Mouse (Mus musculus) midbrain, embryonic 15.5 days (tissue): Measurements from ENCODE around the gene Aplnr. TPM values are rescaled to one million over a fixed set of nuclear protein-coding genes. Genes with fewer than 3 reads are reported as not detected.

Experiments used
- ATAC-seq: fragments of 200-750 bp; cut with Nextera tagmentation; replicated peaks from 2 replicates; pipeline ENCODE4 v1.8.0; 2017; ENCODE audit warnings: moderate TSS enrichment
- H3K27ac ChIP-seq: fragments of 300-500 bp; sonication (generic); 2 replicates; pipeline ENCODE4 v1.5.1; 2015; ENCODE audit warnings: mild to moderate bottlenecking, inconsistent platforms
- H3K27me3 ChIP-seq: fragments of 300-500 bp; sonication (generic); replicated peaks from 2 replicates; pipeline ENCODE4 v1.6.1; 2015; ENCODE audit warnings: inconsistent platforms
- H3K36me3 ChIP-seq: fragments of 300-500 bp; sonication (generic); replicated peaks from 2 replicates; pipeline ENCODE4 v1.6.1; 2015; ENCODE audit warnings: inconsistent platforms
- H3K4me1 ChIP-seq: fragments of 300-500 bp; sonication (generic); 2 replicates; pipeline ENCODE4 v1.6.1; 2015; ENCODE audit warnings: inconsistent platforms
- H3K4me2 ChIP-seq: fragments of 300-500 bp; sonication (generic); 2 replicates; pipeline ENCODE4 v1.6.1; 2015; ENCODE audit warnings: inconsistent platforms, mild to moderate bottlenecking, moderate library complexity
- H3K4me3 ChIP-seq: fragments of 300-500 bp; sonication (generic); 2 replicates; pipeline ENCODE4 v1.5.1; 2015; ENCODE audit warnings: mild to moderate bottlenecking, inconsistent platforms
- H3K9ac ChIP-seq: fragments of 300-500 bp; sonication (generic); 2 replicates; pipeline ENCODE4 v1.6.1; 2015; ENCODE audit warnings: mild to moderate bottlenecking, inconsistent platforms
- H3K9me3 ChIP-seq: fragments of 300-500 bp; sonication (generic); 2 replicates; pipeline ENCODE4 v1.6.1; 2016; ENCODE audit warnings: inconsistent platforms
- WGBS: fragments of 180-500 bp; shearing (Covaris S2); methylation state at CpG from one replicate; pipeline ENCODE4 v1.1.7; 2015; ENCODE audit warnings: mixed read lengths; 5-methylcytosine and 5-hydroxymethylcytosine counted together
- polyA plus RNA-seq: library from polyadenylated mRNA; unstranded; fragments of >200 nt; fragmentation: Nextera tagmentation; extraction: Ambion mirVana; gene quantifications from 2 replicates; pipeline ENCODE4 v1.2.1, GENCODE M21; 2015

Aplnr gene
- polyA plus RNA-seq, 1 experiment from 2014 or later: 30.6 TPM

GRCm38 (mm10) chr2:85110288-85110875 is 25.6 kb upstream of the Aplnr start:
- no peaks in the 10 kb centered on the region for H3K4me1 ChIP-seq
- H3K4me3 ChIP-seq: no peak overlapping the region
- 78% methylated on average over 9 of the region's 9 CpGs for WGBS
- H3K27ac ChIP-seq: no peak overlapping the region
- no peaks in the 10 kb centered on the region for H3K27me3 ChIP-seq
- no peak overlapping the region for H3K9ac ChIP-seq
- H3K36me3 ChIP-seq: no peaks in the 10 kb centered on the region
- no peak overlapping the region for H3K4me2 ChIP-seq
- 0 out of 2 replicates have a peak, but pooled peaks have one; percentile 62 for ATAC-seq
- H3K9me3 ChIP-seq: no peaks in the 10 kb centered on the region

GRCm38 (mm10) chr2:85123187-85123868 is 12.7 kb upstream of the Aplnr start:
- H3K27ac ChIP-seq: no peak overlapping the region
- 30% methylated on average over 5 of the region's 5 CpGs for WGBS
- H3K4me3 ChIP-seq: no peak overlapping the region

GRCm38 (mm10) chr2:85123869-85124535 is 12.0 kb upstream of the Aplnr start:
- Histone ChIP-seq H3K9ac (no peak overlapping the region), H3K4me3 (no peak overlapping the region), H3K36me3 (no peaks in the 10 kb centered on the region), H3K27me3 (no peaks in the 10 kb centered on the region), H3K4me1 (no peaks in the 10 kb centered on the region), H3K27ac (no peak overlapping the region), H3K4me2 (no peak overlapping the region), H3K9me3 (no peaks in the 10 kb centered on the region)
- peak; percentile 95 for ATAC-seq
- 40% methylated on average over 1 of the region's 1 CpGs for WGBS

More at GRCm38 (mm10) chr2:85123187-85123868, 12.7 kb upstream of the Aplnr start:
- H3K36me3 ChIP-seq: no peaks in the 10 kb centered on the region
- H3K9me3 ChIP-seq: no peaks in the 10 kb centered on the region
- H3K4me2 ChIP-seq: no peak overlapping the region
- H3K9ac ChIP-seq: no peak overlapping the region
- ATAC-seq: peak; percentile 88
- H3K4me1 ChIP-seq: no peaks in the 10 kb centered on the region
- no peaks in the 10 kb centered on the region for H3K27me3 ChIP-seq

DNA sequence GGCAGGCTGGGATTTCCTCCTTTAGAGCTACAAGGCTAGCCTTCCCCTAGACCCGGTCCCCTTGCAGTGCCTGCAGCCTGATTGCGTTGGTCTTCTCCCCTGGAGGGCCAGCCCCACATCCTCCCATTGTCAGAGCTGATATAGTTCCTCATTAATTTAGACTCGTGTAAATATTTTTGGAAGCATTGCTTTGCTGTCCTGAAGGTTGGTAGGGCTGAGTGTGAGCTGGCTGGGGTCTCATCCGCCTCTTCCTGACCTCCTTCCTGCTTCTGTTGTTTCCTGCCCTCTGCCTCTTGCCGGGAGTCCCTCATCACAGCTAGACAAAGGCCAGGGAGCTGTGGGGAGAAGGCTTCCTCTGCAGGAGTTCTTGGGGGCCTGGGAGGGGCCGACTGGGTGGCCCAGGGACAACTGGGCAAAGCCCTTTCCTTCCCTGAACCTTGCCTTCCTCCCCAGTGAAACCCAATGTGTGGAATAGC is 6.5 kb upstream of the Aplnr start:
- no peaks in the 10 kb centered on the region for H3K27me3 ChIP-seq
- no peaks in the 10 kb centered on the region for H3K36me3 ChIP-seq
- H3K4me1 ChIP-seq: no peaks in the 10 kb centered on the region
- H3K9ac ChIP-seq: no peak overlapping the region
- WGBS: 56% methylated on average over 6 of the region's 6 CpGs
- no peak overlapping the region for H3K4me3 ChIP-seq
- no peaks in the 10 kb centered on the region for H3K9me3 ChIP-seq
- no peak overlapping the region for H3K4me2 ChIP-seq
- H3K27ac ChIP-seq: no peak overlapping the region
- ATAC-seq: no peak

GRCm38 (mm10) chr2:85131226-85131625 is 4.8 kb upstream of the Aplnr start:
- 29% methylated on average over 2 of the region's 2 CpGs for WGBS
- Histone ChIP-seq H3K9ac (no peak overlapping the region), H3K4me1 (0 out of 2 replicates have a peak, but pooled peaks cover 2% of the 10 kb centered on the region), H3K4me3 (no peak overlapping the region), H3K27ac (no peak overlapping the region), H3K36me3 (no peaks in the 10 kb centered on the region), H3K9me3 (no peaks in the 10 kb centered on the region), H3K4me2 (no peak overlapping the region), H3K27me3 (no peaks in the 10 kb centered on the region)
- ATAC-seq: 0 out of 2 replicates have a peak, but pooled peaks have one; percentile 41

GRCm38 (mm10) chr2:85131724-85132123 is 4.3 kb upstream of the Aplnr start:
- Histone ChIP-seq H3K9me3 (no peaks in the 10 kb centered on the region), H3K4me1 (0 out of 2 replicates have a peak, but pooled peaks cover 2% of the 10 kb centered on the region), H3K4me2 (no peak overlapping the region), H3K27me3 (no peaks in the 10 kb centered on the region), H3K36me3 (no peaks in the 10 kb centered on the region), H3K9ac (no peak overlapping the region), H3K27ac (no peak overlapping the region), H3K4me3 (no peak overlapping the region)
- WGBS: 36% methylated on average over 1 of the region's 1 CpGs
- ATAC-seq: peak; percentile 61; the same call in 1 of the 2 replicates

GRCm38 (mm10) chr2:85132204-85132603 is 3.8 kb upstream of the Aplnr start:
- WGBS: 73% methylated on average over 2 of the region's 2 CpGs
- no peak overlapping the region for H3K27ac ChIP-seq
- H3K4me2 ChIP-seq: no peak overlapping the region
- H3K36me3 ChIP-seq: no peaks in the 10 kb centered on the region
- no peak overlapping the region for H3K4me3 ChIP-seq
- ATAC-seq: no peak
- 0 out of 2 replicates have a peak, but pooled peaks cover 2% of the 10 kb centered on the region for H3K4me1 ChIP-seq
- no peak overlapping the region for H3K9ac ChIP-seq
- H3K9me3 ChIP-seq: no peaks in the 10 kb centered on the region
- H3K27me3 ChIP-seq: no peaks in the 10 kb centered on the region

GRCm38 (mm10) chr2:85135099-85135498 is 926 bp upstream of the Aplnr start:
- no peaks in the 10 kb centered on the region for H3K36me3 ChIP-seq
- H3K4me2 ChIP-seq: no peak overlapping the region
- H3K27ac ChIP-seq: no peak overlapping the region
- no peak overlapping the region for H3K9ac ChIP-seq
- H3K27me3 ChIP-seq: no peaks in the 10 kb centered on the region
- H3K4me1 ChIP-seq: 0 out of 2 replicates have a peak, but pooled peaks cover 2% of the 10 kb centered on the region
- WGBS: 71% methylated on average over 1 of the region's 1 CpGs
- no peak overlapping the region for H3K4me3 ChIP-seq
- no peak for ATAC-seq
- H3K9me3 ChIP-seq: no peaks in the 10 kb centered on the region

DNA sequence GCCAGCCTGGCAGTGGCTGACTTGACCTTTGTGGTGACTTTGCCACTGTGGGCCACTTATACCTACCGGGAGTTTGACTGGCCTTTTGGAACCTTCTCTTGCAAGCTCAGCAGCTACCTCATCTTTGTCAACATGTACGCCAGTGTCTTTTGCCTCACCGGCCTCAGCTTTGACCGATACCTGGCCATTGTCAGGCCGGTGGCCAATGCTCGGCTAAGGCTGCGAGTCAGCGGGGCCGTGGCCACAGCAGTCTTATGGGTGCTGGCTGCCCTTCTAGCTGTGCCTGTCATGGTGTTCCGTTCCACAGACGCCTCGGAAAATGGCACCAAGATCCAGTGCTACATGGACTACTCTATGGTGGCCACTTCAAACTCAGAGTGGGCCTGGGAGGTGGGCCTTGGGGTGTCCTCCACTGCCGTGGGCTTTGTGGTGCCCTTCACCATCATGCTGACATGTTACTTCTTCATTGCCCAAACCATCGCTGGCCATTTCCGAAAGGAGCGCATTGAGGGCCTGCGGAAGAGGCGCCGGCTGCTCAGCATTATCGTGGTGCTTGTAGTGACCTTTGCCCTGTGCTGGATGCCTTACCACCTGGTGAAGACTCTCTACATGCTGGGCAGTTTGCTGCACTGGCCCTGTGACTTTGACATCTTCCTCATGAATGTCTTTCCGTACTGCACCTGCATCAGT is 951 bp downstream of the Aplnr start:
- no peaks in the 10 kb centered on the region for H3K36me3 ChIP-seq
- H3K4me3 ChIP-seq: no peak overlapping the region
- 0 out of 2 replicates have a peak, but pooled peaks cover 2% of the 10 kb centered on the region for H3K4me1 ChIP-seq
- 86% methylated on average over 21 of the region's 21 CpGs for WGBS
- H3K4me2 ChIP-seq: no peak overlapping the region
- no peak overlapping the region for H3K9ac ChIP-seq
- no peaks in the 10 kb centered on the region for H3K9me3 ChIP-seq
- H3K27ac ChIP-seq: no peak overlapping the region
- ATAC-seq: no peak
- no peaks in the 10 kb centered on the region for H3K27me3 ChIP-seq

- 0 out of 2 replicates have a peak, but pooled peaks cover 2% of the 10 kb centered on the region for H3K4me1 ChIP-seq
- no peak for ATAC-seq
- H3K9ac ChIP-seq: no peak overlapping the region
- WGBS: 77% methylated on average over 10 of the region's 10 CpGs
- no peak overlapping the region for H3K27ac ChIP-seq
- H3K36me3 ChIP-seq: no peaks in the 10 kb centered on the region
- peak overlapping the region; percentile 7; the same call in 1 of the 2 replicates for H3K4me3 ChIP-seq
- no peaks in the 10 kb centered on the region for H3K27me3 ChIP-seq
- no peak overlapping the region for H3K4me2 ChIP-seq
- no peaks in the 10 kb centered on the region for H3K9me3 ChIP-seq
Observed at GRCm38 (mm10) chr2:85137601-85138140, 1.6 kb downstream of the Aplnr start.

- Histone ChIP-seq H3K4me2 (no peak overlapping the region), H3K27me3 (no peaks in the 10 kb centered on the region), H3K4me3 (no peak overlapping the region), H3K9me3 (no peaks in the 10 kb centered on the region), H3K36me3 (no peaks in the 10 kb centered on the region), H3K4me1 (0 out of 2 replicates have a peak, but pooled peaks cover 2% of the 10 kb centered on the region), H3K9ac (no peak overlapping the region), H3K27ac (no peak overlapping the region)
- WGBS: 37% methylated on average over 2 of the region's 2 CpGs
- no peak for ATAC-seq
Observed at GRCm38 (mm10) chr2:85138143-85138542, 2.1 kb downstream of the Aplnr start.
